Mouse (Mus musculus): ENCODE data around the gene Slc5a10.

Gene Slc5a10

DNA sequence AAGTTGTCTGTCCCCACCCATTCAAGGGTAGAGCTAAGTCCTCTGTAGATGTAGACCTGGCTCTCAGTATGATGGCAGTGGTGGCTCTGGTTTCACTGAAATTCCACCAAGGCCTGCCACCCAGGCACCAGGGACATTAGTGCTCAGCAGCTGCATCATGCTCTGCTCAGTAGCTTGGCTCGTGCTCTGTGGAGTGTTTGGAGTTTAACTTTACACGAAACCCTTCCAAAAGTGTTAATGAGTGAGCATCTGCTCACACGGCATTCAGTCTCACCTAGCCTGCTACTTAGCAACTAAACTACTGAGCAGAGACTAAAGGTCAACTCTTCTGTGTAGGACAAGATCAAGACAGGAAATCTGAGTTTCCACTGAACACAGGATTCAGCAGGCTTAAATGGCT lies at the start of gene Slc5a10:
Slc5a10 (minus strand) TSS at position 191 of the 400 bp plus-strand sequence.
- no peak for DNase-seq (ENCODE audit: low read depth, low spot score)

DNA sequence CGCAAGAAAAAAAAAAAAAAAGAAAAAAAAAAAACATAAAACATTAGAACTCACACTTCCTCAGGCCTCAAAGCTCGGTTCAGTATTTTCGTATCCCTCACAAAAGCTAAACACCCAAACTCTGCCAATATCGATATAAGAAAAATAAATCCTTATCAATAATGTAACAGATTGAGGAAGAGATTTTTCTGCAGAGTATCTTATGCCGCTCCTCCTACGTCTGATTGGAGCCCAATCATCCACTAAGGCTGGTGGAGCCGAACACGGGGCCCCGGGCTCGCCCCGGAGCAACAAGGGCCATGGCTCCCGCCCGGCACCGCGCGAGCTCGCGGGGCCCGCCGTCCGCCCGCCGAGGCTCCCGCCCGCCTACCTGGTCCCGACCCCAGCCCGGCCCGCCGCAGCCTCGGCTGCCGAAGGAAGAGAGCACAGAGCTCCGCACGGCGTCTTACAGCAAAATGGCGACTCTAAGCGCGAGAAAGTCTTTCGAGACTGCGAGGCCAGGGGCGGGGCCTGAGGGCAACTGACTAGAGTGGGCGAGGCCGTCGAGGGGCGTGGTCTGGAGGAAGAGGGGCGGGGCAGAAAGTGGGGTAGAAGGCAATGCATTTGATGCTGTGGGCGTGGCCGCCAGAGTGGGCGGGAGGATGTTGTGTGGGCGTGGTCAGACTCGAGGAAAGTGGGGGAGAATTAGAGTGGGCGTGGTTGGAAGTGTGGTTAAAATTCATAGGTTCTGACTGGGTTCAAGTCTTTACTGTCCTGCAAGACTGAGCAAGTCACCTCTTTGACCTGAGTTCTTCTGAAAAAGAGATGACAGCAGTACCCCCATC lies 41.2 kb upstream of the Slc5a10 start, which contains the start of gene Prpsap2:
Prpsap2 (minus strand) TSS at position 505 of the 824 bp plus-strand sequence.
- DNase-seq (ENCODE audit: low read depth, low spot score) = peak; percentile 94

- no peak for DNase-seq (ENCODE audit: low read depth, low spot score)
Observed at GRCm38 (mm10) chr11:61760518-61760917, 39.9 kb upstream of the Slc5a10 start.

DNA sequence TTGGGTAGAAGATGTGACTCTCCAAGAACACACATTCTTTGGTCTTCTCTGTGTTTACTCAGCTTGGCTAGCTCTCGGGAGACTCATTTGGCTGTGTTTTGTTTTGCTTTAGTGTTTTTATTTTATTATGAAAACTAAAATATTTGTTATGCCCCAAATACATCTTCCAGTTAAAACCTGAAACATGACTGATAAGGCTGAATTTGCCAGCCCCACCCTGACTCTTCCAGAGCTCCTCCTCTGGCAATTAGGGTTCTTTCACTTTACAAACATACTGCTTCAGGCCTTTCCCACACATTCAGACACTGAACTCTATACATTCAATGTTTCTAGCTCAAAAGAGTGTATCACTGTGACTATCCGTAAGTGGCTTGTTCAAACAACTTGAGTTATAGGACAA lies 36.5 kb upstream of the Slc5a10 start:
- DNase-seq (ENCODE audit: low read depth, low spot score) = no peak

DNA sequence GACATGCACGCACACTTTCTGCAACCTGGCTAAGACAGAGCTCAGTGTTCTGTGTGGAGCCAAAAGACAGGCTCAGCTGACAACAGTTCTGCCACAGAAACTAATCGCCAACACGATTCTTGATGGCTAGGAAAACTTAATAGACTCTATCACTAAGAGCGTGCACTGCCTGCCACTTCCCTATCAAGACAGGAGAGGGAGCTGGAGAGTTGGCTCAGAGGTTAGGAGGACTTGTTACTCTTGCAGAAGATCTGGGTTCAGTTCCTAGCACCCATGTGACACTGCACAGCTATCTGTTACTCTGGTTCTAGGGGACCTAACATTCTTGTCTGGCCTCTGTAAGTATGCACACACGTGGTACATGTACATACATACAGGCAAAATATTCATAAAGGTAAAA lies 31.0 kb upstream of the Slc5a10 start:
- DNase-seq (ENCODE audit: low read depth, low spot score) = no peak

- DNase-seq (ENCODE audit: low read depth, low spot score) = no peak
Observed at GRCm38 (mm10) chr11:61747161-61747560, 26.5 kb upstream of the Slc5a10 start.

DNA sequence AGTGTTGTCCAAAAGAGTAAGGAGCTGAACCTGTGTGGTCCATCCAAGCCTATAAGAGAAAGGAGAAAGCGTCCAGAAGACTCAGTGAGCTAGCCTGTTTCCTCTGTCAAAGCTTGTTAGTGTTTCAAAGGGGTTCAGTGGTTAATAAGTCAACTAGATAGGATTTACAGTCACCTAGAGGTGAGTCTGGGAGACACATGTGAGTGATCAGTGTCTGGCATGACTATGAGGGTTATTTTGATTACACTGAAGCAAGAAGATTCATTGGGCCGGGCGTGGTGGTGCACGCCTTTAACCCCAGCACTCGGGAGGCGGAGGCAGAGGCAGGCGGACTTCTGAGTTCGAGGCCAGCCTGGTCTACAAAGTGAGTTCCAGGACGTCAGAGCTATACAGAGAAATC lies 25.2 kb upstream of the Slc5a10 start:
- DNase-seq (ENCODE audit: low read depth, low spot score) = no peak

DNA sequence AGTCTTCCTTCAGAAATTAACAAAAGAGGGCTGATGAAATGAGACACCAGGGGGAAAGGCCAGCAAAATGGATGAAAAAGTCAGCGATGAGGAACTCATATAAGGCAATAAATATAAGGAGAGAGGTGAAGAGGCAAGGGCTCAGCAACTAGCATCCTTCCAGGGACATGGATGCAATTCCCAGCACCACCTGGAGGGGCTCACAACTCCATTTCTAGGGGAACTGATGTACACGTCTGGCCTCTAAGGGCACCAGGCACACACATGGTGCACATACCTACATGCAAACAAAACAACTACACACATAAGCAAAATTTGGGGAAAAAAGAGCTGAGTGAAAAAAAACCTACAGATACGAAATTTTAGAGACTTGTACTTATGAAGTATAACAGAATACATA lies 23.8 kb upstream of the Slc5a10 start:
- no peak for DNase-seq (ENCODE audit: low read depth, low spot score)

- DNase-seq (ENCODE audit: low read depth, low spot score) = no peak
Observed at GRCm38 (mm10) chr11:61743768-61744167, 23.1 kb upstream of the Slc5a10 start.

DNA sequence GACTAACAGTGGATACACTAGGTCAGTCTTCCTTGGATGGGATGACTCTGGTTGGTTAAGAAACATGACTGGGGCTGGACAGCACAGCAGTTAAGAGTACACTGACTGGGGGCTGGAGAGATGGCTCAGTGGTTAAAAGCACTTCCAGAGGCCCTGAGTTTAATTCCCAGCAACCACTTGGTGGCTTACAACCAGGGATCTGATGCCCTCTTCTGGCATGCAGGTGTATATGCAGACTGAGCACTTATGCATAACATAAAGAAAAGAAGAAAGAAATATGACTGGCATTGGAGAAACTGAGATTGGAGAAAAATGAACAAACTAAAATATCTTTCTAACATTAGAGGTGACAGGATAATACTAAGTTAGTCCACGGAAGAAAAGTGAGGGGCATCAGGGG lies 19.9 kb upstream of the Slc5a10 start:
- DNase-seq (ENCODE audit: low read depth, low spot score) = no peak

- no peak for DNase-seq (ENCODE audit: low read depth, low spot score)
Observed at GRCm38 (mm10) chr11:61737290-61737689, 16.7 kb upstream of the Slc5a10 start.

DNA sequence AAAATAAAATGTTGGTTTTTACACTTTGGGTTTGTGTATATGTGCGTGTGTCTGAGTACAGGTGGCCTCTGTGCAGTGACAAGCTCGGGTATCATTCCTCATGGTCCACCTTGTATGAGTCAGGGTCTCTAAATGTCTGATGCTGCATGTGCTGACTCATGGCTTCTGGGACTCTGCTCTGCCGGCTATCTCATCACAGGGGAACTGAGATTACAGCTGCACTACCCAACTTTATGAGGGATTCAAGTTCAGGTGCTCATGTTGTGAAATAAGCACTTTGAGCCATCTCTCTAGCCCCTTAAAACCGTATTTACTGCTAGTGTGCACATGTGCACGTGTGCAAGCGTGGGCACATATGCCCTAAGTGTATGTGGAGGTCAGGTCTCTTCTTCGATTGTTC lies 12.0 kb upstream of the Slc5a10 start:
- no peak for DNase-seq (ENCODE audit: low read depth, low spot score)

DNA sequence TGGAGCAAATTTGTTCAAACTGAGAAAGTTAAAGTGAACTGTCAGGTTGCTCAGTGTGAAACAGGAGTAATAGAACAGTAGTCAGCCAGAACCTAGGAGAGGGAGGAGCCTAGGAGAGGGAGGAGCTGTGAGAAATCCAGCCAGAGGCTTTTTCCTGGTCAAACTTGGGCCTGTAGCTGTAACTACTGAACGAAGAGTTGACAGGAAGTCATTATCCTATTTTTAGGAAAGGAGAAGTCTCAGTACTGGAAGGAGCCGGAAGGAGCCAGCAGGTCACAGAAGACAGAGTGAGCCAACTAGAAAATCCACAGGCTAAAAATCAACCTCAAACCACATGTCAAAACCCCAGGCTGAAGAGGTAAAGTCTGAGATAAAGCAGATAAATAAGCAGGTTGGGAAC lies 7.4 kb upstream of the Slc5a10 start:
- DNase-seq (ENCODE audit: low read depth, low spot score) = no peak

DNA sequence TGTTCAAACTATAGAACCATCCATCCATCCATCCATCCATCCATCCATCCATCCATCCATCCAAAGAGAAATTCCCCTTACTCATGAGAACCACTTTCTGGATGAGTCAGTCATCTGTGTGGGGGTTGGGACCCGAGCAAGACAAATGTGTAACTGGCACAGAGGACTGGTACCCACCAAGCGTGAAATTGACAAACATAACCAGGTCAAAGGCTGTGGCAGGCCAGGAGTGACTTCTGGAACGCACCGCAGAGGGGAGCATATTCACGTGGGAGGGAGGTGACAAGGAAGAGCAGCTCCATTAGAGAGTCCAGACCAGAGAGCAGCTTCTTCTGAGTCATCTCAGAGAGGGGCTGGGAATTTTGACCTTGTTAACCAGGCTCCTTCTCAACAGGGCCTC lies 1.5 kb upstream of the Slc5a10 start:
- no peak for DNase-seq (ENCODE audit: low read depth, low spot score)

DNA sequence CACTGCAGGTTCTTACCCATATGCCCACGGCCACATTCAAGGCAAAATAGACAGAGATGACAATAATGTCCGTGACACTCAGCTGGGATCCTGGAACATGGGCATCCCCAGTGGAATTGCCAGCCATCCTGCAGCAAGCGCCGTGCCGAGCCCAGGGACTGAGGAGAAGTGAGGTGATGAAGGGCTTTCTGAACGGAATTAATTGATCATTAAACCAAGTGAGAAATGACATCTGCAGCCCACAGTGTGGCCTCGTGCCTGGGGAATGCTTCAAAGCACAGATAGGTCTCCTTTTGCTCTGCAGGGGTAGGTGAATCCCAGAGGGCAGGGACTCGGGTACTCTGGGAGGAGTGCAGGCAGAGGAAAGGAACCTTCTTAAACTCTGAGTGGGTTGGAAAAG lies 800 bp downstream of the Slc5a10 start:
- no peak for DNase-seq (ENCODE audit: low read depth, low spot score)

GRCm38 (mm10) chr11:61719387-61719786 lies 1.2 kb downstream of the Slc5a10 start:
- no peak for DNase-seq (ENCODE audit: low read depth, low spot score)

- no peak for DNase-seq (ENCODE audit: low read depth, low spot score)
Observed at GRCm38 (mm10) chr11:61717990-61718389, 2.6 kb downstream of the Slc5a10 start.

DNA sequence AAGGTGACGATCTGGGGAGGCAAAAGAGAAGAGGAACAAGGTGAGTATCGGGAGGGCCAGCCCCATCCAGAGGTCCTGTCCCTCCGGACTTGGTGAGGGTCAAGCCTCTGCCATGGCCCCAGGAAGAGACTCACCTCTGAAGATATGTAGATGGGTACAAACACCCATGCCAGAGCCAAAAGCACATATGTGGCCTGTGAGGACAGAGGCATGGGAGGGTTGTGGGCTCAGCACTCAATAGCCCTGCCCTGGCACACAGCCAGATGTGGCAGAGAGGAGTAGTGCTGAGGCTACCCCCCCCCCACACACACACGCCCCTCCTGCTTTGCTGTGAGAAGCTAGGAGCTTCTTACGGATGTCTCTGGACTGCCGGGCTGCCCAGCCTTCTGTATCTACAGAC lies 5.5 kb downstream of the Slc5a10 start:
- DNase-seq (ENCODE audit: low read depth, low spot score) = no peak

DNA sequence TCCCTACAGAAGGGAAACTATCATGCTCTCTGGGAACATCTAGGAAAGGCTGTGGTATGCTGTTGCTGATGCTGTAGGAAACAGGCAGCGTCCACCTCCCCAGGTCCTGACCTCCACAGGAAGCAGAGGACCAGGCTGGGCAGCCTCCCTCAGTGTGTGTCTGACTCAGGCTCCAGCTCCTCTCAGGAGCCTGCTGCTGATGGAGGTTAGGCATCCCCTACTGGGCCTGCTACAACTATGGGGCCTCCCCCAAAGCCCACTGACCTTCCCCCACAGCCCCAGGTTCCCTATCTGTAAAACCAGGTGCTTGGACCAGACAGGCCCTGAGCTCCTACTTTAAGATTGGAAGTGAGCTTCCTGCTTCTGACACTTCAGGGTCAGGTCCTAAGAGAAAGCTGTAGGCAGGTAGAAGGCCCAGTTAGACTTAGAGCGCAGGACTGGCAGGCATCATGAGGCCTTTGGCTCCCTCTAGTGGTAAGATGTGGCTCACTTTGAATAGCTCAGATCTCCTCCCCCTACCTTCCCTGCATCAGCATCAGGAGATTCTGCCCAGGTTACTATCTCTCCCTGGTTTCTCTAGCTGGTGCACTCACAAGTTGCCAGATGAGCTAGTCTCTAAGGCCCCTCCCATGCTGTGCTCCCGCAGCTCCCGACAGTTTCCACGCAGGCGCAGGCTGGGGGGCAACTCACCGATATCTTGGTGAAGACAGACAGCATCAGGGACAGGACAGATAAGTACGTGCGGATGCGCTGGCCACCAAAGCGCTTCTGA lies 6.1 kb downstream of the Slc5a10 start:
- peak; percentile 60 for DNase-seq (ENCODE audit: low read depth, low spot score)

DNA sequence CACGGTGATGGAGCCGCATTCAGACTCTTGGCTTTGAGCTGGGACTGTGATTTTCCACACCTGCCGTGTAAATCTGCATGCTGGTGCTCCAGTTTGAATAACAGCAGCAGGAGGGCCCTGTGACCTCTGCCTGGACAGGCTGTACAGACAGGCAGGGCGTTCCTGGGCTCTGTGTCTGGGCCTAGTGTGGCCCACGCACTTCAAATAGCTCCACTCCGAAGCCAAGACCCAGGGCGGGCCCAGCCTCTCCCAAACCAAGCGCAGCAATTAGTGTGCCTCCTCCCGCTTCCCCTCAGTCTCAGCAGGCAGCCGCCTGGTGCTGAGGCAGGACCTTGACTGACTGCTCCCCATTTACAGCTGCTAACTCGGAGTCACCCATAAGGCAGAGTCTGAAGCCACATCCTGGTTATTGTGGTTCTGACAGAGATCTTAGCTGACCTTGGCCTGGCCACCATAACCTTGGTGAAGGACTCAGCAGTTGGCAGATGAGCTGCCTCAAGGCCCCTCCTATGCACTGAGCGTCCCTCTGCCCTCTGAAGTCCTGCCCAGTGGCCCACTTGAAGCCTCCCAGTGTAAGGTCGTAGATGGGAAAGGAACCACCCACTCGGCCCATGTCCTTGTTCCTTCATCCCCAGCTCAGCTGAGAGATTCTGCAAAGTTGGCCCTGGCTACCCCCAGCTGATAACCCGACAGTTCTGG lies 7.3 kb downstream of the Slc5a10 start:
- no peak for DNase-seq (ENCODE audit: low read depth, low spot score)

DNA sequence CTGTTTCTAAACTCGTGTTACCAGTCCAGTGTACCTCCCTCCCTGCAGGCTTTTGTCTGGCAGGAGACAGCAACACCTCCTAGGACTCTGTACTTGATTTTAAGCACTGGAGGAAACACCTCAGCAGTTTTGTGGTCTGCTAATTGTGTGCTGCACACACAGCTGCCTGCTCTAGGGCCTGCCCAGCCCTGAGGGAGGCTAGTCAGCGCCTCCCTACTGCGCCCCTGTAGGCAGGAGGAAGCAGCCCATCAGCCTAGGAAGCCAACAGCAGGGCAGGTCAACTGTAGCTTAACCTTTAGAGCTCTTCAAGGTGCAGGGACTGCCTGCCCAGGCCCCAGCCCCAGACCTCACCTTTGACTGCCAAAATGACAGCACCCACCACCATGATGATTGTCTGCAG lies 11.7 kb downstream of the Slc5a10 start:
- DNase-seq (ENCODE audit: low read depth, low spot score) = no peak

DNA sequence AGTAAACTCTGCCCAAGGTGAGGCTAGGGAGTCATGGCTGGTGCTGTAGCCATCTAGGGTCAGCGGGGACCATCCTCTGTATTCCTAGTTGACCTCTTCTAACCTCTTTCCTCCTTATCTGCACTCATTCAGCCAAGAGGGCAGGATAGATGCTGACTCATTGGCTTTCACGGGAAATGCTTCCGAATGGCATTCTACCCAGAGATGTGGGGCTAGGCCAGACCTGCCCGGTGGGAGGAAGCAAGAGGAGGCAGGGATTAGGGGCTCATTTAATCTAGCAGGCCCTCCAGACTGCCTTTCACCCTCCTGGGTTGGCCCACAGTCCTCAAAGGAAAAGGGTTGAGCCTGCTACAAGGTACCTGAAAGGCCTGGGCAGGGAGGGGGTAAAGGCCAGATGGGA lies 14.4 kb downstream of the Slc5a10 start:
- DNase-seq (ENCODE audit: low read depth, low spot score) = no peak

Data from c-Kit-negative CD71-positive TER-119-positive erythroid progenitor cells, embryonic 14.5 days (primary cell).